Mouse (Mus musculus) heart, postnatal 10 days (tissue): ENCODE data around the gene Ablim1. TPM values are rescaled to one million over a fixed set of nuclear protein-coding genes. Genes with fewer than 3 reads are reported as not detected.

ENCODE experiments used
- DNase-seq, 2 experiments: peaks; one replicate each; pipeline ENCODE4 v3.0.0; 2021
- intact Hi-C: fragments of 180-260 bp; cut with DNase I; formaldehyde crosslinking; loops from one replicate; pipeline ENCODE4 v1.15.1; 2025
- total RNA-seq, 2 experiments: library from RNA; stranded (reverse); gene quantifications; 2 replicates each; pipeline ENCODE4 v1.2.3; 2021

Gene Ablim1
- total RNA-seq, 2 experiments from 2014 or later: 397 to 585 TPM

DNA sequence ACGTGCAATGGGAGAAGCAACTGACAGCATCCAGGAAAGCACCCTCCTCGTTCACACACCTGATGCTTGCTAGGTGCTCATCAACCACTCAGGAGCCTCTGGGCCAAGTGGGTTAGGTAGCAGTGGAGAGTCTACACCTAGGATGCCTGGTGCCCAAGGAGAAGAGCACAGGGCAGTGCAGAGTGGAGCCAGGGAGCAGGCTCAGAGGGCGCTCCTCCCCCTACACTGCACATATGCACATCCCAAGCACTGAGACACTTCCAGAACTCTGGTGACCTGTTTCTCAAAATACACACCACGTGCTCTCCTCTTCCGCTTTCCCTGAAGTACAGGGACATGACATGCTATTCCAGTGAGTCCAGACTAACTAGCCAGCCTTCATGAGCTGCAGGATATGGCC, 142.4 kb downstream of the Ablim1 start:
- intact Hi-C loops: no loop called here
- no peak for DNase-seq

DNA sequence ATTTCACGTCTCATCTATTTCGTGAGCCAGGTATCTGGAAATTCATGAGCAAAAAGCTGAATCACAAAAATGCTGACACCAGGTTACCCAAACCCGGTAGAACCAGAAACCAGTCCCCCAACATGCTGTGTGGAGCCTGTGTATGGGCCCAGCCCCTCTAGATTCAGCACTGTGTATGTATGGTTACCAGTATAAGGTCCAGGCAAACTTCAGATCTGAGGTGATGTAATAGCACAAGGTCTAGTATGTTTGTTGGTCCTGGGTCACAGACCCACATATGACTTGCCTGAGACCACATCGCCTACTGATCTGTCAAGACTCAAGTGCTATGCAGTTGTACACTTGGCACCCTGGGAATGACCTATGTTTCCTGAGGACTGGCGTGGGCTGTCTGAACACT, 143.8 kb downstream of the Ablim1 start:
- intact Hi-C loops: no loop called here
- DNase-seq: no peak

DNA sequence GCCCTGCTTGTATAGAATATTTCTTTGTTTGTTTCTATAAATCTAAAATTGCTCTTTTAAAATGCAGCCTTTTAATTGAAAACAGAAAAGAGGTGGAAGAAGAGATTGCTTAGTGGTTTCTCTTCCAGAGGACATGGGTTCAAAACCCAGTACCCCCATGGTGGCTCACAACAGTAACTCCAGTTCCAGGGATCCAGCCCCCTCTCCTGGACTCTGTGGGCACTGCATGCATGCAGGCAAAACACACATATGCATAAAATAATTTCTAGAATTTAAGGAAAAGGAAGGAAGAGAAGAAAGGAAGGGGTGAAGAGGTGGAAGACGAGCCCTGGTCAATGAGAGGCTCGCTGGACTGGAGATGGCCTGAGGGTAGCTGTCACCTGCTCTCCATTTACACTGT, 145.2 kb downstream of the Ablim1 start:
- intact Hi-C loops: no loop called here
- no peak for DNase-seq

DNA sequence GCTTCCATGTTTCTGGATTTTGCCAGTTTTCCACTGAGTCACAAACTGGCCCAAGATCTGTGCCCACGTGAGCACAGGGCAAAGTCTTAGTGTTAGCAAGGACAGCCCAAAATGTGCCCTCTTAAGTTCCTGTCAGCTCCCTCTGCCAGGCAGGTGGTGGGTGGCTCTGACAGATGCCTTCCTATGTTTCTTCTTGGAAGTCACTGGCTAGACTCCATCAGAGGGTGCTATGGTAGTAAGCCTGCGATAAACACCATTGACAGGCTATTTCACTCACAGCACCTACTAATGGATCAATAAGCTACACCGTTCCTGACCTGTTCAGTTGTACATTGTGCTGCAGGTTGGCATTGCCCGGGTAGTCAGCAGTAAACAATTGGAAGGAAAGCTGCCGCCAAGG, 147.0 kb downstream of the Ablim1 start:
- intact Hi-C loops: no loop called here
- no peak for DNase-seq

DNA sequence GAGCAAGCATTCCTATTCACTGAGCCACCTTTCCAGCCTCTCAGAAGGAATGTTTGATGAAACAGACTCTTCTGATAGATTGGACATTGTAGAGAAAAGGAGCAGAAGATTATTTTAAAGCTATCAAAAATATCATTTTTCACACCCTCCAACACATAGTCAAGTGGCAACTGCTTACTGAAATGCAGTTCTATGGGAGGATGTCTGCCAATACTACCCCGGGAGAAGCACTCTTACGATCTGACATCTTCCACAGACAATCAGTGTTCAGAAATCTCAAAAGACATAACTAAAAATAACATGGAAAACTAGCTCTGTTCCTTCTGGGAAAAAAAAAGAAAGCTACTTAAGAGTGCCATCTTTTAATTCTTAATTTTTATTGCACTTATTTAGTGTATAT, 149.8 kb downstream of the Ablim1 start:
- intact Hi-C loops: no loop called here
- no peak for DNase-seq

DNA sequence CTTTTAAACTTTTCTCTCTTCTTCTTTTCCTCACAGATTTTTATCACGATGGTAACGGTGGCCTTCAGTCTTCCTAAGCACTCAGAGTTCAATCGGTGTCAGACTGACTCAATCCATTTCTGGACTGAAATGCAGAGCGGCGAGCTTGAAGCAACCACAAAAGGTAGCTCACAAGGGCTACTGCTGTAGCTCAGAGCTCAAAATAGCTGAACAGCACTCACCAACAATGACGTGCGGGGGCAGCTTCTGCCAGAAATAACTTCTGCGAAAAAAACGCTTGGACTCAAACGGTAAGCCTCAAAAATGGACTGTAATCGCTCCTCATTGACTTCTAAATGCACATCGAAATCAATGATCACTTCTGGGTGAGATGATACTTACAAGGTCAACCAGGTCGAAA, 151.4 kb downstream of the Ablim1 start:
- DNase-seq: peak; percentile 81 to 86

DNA sequence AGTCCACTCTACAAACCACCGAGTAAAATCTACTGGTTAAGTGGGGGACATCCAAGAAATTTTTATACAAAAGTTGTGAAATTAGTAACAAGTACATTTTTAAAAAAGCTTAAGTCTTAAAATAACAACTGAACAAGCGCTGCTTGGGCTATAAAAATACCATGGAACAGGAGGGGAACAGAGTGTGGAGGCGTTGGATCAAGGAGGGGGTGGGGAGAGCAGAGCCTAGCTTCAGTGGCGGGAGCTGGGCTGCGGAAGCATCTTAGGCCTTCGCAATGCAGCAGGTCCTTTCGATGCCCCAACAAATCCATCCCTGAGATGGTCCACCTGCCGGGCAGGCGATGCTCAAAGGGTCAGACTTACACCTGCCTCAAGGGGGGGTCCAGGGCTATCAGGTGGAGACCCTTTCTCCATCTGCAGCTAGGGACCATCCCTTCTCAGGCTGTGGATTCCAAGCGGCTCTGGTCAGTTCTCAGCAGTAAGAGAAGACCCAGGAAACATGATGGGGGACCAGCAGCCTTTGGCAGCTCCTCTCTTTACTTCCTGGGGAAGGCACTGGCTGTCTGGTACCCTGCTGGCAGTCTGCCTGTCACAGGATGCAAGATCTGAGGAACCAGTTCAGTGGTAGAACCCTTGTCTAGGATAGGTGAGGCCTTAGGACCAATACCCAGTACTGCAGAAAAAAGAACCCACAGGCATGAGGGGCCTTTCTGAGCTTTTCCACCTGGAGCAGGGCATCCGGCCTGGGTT, 152.6 kb downstream of the Ablim1 start:
- no peak for DNase-seq
- intact Hi-C loops: loop anchor here (1.0 to 2.0 kb wide), 3 partner anchors 33 to 167 kb away; no protein-coding TSS in a partner anchor

More for the DNA sequence above, 151.4 kb downstream of the Ablim1 start:
- intact Hi-C loops: loop anchor here (2.0 kb wide), 1 partner anchor 31 kb away; no protein-coding TSS in a partner anchor

DNA sequence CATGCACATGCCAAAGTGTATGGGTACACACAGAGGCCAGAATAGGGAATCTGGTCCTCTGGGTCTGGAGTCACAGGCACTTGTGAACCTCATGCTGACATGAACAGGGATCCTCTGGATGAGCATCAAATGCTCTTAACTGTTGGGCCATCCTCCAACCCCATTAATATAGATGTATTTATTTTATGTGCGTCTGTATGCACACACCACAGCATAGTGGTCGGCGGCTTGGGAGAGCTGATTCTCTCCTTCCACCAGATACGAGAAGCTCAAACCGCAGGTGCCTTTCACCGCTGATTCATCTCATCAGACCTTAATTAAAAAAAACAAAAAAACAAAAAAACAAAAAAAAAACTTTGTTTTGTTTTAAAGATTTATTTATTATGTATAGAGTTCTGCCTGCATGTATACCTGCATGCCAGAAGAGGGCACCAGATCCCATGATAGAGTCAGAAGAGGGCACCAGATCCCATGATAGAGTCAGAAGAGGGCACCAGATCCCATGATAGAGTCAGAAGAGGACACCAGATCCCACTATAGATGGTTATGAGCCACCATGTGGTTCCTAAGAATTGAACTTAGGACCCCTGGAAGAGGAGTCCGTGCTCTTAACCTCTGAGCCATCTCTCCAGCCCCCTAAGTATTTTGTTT, 153.6 kb downstream of the Ablim1 start:
- peak; percentile 60 to 65 for DNase-seq
- intact Hi-C loops: loop anchor here (1.0 to 2.0 kb wide), 2 partner anchors 94 to 168 kb away; no protein-coding TSS in a partner anchor

DNA sequence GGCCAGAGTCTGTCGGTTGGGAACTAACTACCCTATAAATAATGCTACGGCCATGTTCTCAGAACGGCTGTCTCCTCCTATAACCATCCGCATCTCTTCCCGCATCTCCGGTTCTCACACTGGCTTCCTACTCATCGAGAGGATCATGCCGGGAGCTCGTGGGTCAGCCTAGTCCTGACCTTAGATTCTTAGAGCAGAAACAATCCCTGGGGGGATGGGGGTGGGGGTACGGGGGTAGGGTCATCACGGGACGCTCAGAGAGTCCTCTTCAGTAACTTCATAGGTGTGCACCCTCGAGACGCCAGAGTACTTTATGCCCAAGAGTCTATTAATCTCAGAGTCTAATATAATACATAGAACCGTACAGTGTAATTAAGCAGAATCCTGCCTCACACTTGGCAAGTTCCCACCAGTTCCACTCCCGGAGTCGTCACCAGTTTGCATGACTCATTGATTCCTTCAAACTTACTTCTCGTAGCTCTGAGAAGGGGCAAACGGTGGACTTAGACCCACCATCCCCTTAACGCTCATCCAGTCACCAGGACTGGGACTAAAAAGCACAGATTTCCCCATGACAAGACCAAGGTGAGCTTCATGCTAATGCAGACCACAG, 156.9 kb downstream of the Ablim1 start:
- peak; percentile 58 to 64 for DNase-seq
- intact Hi-C loops: loop anchor here (2.0 to 10.0 kb wide), 2 partner anchors 17 to 297 kb away; partner anchors contain the start of gene Trub1

DNA sequence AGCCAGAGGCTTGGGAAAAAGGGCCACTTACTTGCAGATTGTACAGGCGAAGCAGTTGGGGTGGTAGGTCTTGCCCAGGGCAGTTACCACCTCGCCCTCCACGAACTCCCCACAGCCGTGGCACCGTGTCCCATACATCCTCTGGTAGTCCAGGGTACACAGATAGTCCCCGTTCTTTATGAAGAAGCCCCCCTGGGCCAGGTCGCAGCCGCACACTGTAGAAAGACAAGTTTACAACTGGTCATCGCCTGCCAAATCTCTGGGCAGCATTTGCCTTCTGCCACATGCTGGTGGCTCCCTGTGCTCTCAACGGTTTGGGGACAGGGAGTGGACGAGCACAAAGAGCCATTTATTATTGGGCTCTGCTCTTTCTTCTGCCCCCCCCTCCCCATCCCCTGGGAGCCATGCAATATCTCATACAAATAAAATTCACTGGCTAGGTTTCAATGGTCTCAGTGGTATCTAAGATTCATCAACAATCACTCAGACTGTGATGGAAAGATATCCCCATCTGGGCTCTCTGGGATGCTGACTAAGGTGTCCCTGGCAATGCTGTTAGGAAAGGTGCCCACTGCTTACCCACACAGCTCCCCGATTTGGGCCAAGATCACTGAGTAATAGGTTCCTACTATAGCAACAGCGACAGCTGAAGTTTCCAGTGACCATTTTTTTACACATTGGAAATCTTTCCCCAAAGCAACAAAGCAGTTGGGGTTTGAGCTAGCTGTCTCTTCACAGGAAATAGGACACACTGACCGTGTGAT, 159.4 kb downstream of the Ablim1 start:
- intact Hi-C loops: loop anchor here (10.0 kb wide), 1 partner anchor 299 kb away; the partner anchor contains the start of gene Trub1
- no peak for DNase-seq

DNA sequence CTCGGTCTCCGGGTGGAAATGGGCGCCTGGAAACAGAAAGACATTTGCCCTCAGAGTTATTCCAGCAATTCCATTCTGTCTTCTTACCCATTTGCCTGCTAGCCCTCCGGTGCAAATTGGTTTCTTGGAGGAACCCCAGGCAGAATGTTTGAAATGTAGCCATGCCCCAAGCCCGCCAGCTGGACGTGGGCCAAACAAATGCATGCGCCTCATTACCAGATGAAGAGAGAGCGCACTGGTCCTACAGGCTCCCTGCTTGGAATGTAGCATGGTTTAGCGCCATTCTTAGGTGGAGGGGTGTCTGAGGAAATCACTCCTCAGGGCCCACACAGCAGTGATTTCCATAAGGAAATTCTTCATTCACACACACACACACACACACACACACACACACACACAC, 162.4 kb downstream of the Ablim1 start:
- peak; percentile 87 to 88 for DNase-seq
- intact Hi-C loops: loop anchor here (10.0 kb wide), 1 partner anchor 302 kb away; the partner anchor contains the start of gene Trub1

DNA sequence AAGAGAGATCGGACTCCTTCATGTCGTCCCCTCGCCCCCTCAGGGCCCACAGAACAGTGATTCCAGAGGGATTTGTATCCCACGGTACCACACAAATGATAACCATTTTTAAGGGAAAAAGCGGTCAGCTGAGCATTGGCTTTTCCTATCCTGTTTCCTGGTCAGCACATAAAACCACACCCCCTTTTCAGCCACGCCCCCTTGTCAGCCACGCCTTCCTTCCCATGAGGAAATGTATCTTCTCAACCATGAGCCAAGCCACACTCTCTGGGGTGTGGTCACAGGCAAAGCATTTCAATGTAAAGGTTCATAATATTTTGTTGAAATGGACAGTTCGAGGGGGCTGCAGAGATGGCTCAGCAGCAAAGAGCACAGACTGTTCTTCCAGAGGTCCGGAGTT, 163.2 kb downstream of the Ablim1 start:
- intact Hi-C loops: loop anchor here (10.0 kb wide), 1 partner anchor 303 kb away; the partner anchor contains the start of gene Trub1
- DNase-seq: no peak

DNA sequence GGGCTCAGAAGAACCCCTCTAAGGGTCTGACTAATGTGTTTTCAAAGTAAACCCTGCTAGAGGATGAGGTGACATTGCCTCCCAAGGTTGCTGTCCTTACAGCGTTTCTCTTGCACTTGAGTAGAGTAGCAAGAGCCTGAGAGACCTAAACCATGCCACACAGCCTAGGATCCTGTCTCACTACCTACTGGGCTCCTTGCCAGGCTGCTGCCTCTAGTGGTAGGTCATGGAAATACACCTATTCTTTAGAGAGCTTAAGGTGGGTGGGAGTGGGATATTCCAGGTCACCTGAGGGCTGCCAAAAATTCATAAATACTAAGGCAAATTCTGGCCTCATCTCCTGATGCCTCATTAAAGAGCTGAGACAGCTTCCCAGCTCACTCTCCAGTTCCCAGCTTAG, 164.4 kb downstream of the Ablim1 start:
- intact Hi-C loops: loop anchor here (10.0 kb wide), 1 partner anchor 305 kb away; the partner anchor contains the start of gene Trub1

DNA sequence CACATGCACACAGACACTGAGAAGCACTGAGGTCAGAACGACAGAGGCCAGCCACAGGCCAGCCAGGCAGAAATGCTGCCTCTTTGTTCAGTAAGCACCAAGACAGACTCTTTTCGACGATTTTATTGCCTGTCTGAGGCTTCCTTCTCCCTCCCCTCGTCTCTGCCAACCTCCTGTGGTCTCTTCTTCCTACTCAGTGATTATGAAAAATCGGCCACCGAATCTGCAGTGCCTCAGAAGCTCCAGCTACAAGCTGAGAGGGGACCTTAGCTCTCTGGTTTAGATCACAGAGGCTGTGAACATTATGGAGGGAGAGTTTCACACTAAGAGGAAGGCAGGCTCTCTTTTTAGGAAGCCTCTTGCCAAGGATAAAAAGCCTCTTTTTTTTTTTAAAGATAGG, 167.0 kb downstream of the Ablim1 start:
- no peak for DNase-seq
- intact Hi-C loops: no loop called here

More for the DNA sequence above, 164.4 kb downstream of the Ablim1 start:
- peak; percentile 67 to 79 for DNase-seq

DNA sequence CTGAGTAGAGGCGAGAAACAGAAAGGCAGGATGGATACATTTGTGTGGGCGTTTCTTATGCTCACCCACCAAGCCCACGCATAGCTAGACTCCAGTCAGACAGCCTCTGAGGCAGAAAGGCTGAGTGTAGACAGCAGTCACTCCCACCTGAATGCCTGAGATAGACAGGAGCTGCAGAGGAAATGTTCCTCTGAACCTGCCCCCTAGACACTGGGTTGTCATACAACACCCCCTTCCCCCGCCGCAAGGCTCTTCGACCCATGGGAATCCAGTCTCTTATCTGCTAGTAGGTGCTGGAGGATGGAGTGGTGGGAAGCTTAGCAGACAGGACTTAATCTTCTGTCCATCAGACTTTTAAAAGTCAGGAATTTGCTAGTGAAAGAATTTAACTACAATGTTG, 167.8 kb downstream of the Ablim1 start:
- no peak for DNase-seq
- intact Hi-C loops: no loop called here

DNA sequence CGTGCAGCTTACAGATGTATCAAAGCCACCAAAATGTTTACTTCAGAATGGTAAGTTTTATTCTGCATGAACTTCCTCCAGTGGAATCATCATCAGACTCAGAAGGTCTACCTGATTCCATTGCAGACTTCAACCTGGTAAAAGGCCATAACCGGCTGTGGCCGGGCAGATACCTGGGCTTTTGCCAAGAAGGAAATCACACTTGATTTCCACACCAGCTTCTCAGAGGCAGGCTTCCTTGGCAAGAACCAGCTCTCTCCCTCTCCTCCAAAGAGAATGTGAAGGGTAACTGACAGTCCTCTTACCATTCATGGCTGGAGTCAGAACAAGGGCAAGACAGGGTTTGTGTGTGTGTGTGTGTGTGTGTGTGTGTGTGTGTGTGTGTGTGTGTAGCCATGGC, 171.1 kb downstream of the Ablim1 start:
- DNase-seq: no peak
- intact Hi-C loops: no loop called here

DNA sequence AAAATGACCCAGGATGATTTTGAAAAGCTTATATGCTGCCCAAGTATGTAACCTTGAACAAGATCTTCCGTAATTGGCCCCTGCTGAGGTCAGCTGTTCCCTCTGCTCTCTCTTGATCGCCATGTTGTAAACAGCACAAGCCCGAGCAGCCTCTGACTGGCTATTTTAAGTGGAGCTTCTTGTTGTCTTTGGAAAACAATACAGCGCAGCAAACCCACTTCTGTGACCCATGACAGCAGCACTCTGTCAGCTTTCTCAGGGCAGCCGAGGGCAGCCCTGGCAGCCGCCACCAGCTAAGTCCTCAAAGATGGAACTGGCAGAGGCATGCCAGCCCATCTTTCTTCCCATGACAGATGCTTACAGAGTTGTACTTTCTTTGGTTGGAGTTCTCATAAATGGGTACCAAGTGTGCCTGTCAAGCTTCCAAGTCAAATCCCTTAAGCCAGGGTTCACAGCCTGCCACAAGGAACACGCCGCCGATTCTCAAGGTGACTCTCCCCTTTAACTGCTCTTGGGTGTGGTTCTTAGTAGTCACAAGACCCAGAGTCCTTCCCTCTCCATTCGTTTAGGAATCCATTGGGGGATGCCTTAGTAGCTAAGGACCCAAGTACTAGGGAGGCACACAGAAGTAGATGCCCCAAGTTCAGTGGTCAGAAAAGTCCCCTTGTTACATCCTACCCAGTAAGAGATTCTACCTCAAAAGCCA, 172.8 kb downstream of the Ablim1 start:
- no peak for DNase-seq
- intact Hi-C loops: loop anchor here (2.0 kb wide), 1 partner anchor 15 kb away; no protein-coding TSS in a partner anchor

DNA sequence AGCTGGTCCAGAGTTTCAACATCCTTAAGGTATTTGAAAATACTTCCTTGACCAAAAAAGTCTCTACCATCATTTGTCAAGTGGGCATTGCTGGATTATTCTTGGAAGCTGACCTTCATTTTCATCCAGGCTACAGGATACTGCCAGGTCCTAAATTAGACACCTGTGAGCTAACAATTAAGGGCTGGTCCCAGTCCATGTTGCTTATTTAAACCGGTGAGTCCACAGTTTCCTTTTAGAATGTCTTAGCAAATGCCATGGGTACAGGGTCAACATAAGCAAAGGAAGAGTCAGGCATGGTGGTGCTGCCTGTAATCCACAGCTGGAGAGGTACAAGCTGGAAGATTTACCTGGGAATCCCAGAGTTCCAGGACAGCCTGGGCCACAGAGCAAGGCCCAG, 173.8 kb downstream of the Ablim1 start:
- intact Hi-C loops: loop anchor here (2.0 kb wide), 1 partner anchor 16 kb away; no protein-coding TSS in a partner anchor
- DNase-seq: no peak

DNA sequence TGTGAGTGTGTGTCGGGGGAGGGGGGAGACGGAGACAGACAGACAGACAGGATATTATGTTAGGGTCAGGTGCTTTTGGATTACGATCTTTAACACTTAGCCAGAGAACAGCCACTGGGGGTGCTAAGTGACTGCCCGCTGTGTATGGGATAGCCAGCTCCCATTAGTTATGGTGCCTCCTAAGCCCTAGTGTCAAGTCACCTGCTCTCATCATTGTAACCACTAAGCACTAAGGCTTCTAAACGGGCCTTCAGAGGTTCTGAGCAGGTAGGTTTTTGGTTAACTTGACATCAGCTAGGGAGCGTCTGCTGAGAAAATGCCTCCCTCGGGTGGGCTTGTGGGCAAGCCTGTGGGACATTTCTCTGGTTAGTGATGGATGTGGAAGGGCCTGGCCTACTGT, 174.6 kb downstream of the Ablim1 start:
- intact Hi-C loops: loop anchor here (2.0 kb wide), 1 partner anchor 17 kb away; no protein-coding TSS in a partner anchor
- no peak for DNase-seq
